Mouse (Mus musculus) midbrain, embryonic 11.5 days (tissue): Measurements from ENCODE around the gene Sema4c. TPM values are rescaled to one million over a fixed set of nuclear protein-coding genes. Genes with fewer than 3 reads are reported as not detected.
"Not testable (repeated sequence)": the region's sequence is repeated elsewhere in the genome, so short reads cannot be mapped to it uniquely, and the experiment has no call there.

ENCODE experiments used
- ATAC-seq: fragments of 200-750 bp; cut with Nextera tagmentation; 2 replicates; pipeline ENCODE4 v1.8.0; 2017; ENCODE audit warnings: moderate TSS enrichment, moderate library complexity; ENCODE audit not compliant: low FRiP score
- DNase-seq: peaks from one replicate; pipeline ENCODE4 v3.0.0; 2015; ENCODE audit warnings: low spot score; ENCODE audit errors: missing footprints
- H3K27ac ChIP-seq: fragments of 300-500 bp; sonication (generic); 2 replicates; pipeline ENCODE4 v1.5.1; 2014; ENCODE audit warnings: low read depth, low read length
- H3K27me3 ChIP-seq: fragments of 300-500 bp; sonication (generic); 2 replicates; pipeline ENCODE4 v1.6.1; 2014; ENCODE audit warnings: mild to moderate bottlenecking, low read length, moderate library complexity, mixed read lengths; ENCODE audit not compliant: control insufficient read depth, insufficient read depth
- H3K36me3 ChIP-seq: fragments of 300-500 bp; sonication (generic); 2 replicates; pipeline ENCODE4 v1.6.1; 2014; ENCODE audit warnings: mild to moderate bottlenecking, low read length, moderate library complexity, mixed read lengths; ENCODE audit not compliant: control insufficient read depth, insufficient read depth
- H3K4me1 ChIP-seq: fragments of 300-500 bp; sonication (generic); 2 replicates; pipeline ENCODE4 v1.6.1; 2014; ENCODE audit warnings: low read length; ENCODE audit not compliant: control insufficient read depth, insufficient read depth
- H3K4me2 ChIP-seq: fragments of 300-500 bp; sonication (generic); 2 replicates; pipeline ENCODE4 v1.6.1; 2014; ENCODE audit warnings: mild to moderate bottlenecking, moderate library complexity
- H3K4me3 ChIP-seq: fragments of 300-500 bp; sonication (generic); 2 replicates; pipeline ENCODE4 v1.5.1; 2014; ENCODE audit warnings: low read depth, low read length
- H3K9ac ChIP-seq: fragments of 300-500 bp; sonication (generic); 2 replicates; pipeline ENCODE4 v1.6.1; 2014; ENCODE audit warnings: low read length
- H3K9me3 ChIP-seq: fragments of 300-500 bp; sonication (generic); 2 replicates; pipeline ENCODE4 v1.6.1; 2016; ENCODE audit warnings: low read length; ENCODE audit not compliant: control insufficient read depth
- WGBS: fragments of 180-500 bp; shearing (Covaris S2); extraction: QIAGEN DNeasy Blood & Tissue Kit; methylation state at CpG from one replicate; pipeline ENCODE4 v1.1.7; 2014; 5-methylcytosine and 5-hydroxymethylcytosine counted together
- polyA plus RNA-seq: library from polyadenylated mRNA; unstranded; fragments of >200 nt; fragmentation: Nextera tagmentation; extraction: Ambion mirVana; gene quantifications from 2 replicates; pipeline ENCODE4 v1.2.1, GENCODE M21; 2014

Gene Sema4c
- polyA plus RNA-seq, 1 experiment from 2014 or later, result 3.1 TPM

GRCm38 (mm10) chr1:36545845-36546600 lies 12.1 kb downstream of the Sema4c start:
- no peak overlapping the region for H3K27ac ChIP-seq
- peak; percentile 88 for DNase-seq
- H3K4me3 ChIP-seq, result peak overlapping the region; percentile 64
- peaks cover 16% of the 10 kb centered on the region for H3K4me1 ChIP-seq
- peak overlapping the region; percentile 68 for H3K4me2 ChIP-seq
- H3K9ac ChIP-seq, result peak overlapping the region; percentile 80; the same call in 1 of the 2 replicates
- ATAC-seq, result no peak
- WGBS, result 69% methylated on average over 19 of the region's 19 CpGs
- H3K27me3 ChIP-seq, result no peaks in the 10 kb centered on the region
- H3K36me3 ChIP-seq, result peaks cover 18% of the 10 kb centered on the region
- no peaks in the 10 kb centered on the region for H3K9me3 ChIP-seq

DNA sequence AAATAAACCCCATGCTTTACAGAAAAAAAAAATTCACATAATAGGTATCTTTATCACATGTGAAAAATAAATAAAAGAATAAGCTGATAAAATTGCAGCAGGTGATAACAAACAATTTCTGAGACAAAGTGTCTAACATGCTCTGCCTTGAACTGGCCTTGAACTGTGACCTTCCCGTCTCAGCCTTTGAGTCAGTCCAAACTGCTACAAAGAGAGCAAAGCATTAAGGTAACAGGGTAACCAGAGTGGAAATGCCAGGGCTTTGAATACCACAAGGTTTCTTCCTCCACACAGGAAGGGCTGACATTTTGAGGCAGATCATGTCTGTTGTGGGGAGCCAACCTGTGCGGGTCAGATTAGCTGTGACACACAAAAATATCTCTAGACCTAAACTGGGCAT lies 12.8 kb downstream of the Sema4c start:
- H3K4me3 ChIP-seq, result no peak overlapping the region
- 82% methylated on average over 2 of the region's 2 CpGs for WGBS
- no peak overlapping the region for H3K4me2 ChIP-seq
- H3K27ac ChIP-seq, result no peak overlapping the region
- H3K9me3 ChIP-seq, result no peaks in the 10 kb centered on the region
- ATAC-seq, result no peak
- no peaks in the 10 kb centered on the region for H3K27me3 ChIP-seq
- peaks cover 17% of the 10 kb centered on the region for H3K36me3 ChIP-seq
- no peak for DNase-seq
- no peak overlapping the region for H3K9ac ChIP-seq
- peaks cover 16% of the 10 kb centered on the region for H3K4me1 ChIP-seq

DNA sequence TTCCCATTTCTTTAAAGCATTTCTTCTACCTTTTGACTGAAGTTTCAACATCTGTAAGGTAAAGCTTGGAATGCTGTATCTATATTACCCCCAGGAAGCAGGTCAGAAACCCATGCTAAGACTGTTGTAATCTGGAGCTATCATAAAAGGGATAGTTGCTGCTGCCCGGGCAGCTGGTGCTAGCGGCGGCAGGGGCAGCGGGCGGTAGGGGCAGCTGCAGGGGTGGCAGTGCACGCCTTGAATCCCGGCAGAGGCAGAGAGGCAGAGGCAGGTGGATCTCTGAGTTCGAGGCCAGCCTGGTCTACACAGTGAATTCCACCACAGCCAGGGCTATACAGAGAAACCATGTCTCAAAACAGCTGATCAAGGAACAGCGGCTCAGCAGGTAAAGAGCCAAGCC lies 15.2 kb downstream of the Sema4c start:
- peaks cover 5% of the 10 kb centered on the region; the same call in 1 of the 2 replicates for H3K36me3 ChIP-seq
- H3K4me3 ChIP-seq, result no peak overlapping the region

DNA sequence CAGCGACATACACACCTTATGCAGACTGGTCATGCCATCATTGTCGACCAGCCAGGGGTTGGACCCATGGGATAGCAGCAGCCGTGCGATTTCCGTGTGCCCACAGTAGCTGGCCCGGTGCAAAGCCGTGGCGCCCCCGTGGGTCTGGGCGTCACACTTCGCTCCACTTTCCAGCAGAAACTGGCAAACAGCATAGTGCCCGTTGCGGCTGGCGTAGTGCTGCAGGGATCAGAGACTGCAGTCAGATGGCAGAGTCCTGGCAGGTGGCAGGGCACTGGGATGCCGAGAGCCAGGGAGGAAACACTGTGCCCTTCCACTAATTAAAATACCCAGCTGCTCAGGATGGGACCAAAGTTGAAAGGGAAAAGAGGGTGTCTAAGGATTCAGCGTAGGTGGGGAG lies 16.3 kb downstream of the Sema4c start:
- 96% methylated on average over 16 of the region's 16 CpGs for WGBS
- H3K4me3 ChIP-seq, result no peak overlapping the region
- no peak overlapping the region for H3K27ac ChIP-seq
- peaks cover 5% of the 10 kb centered on the region; the same call in 1 of the 2 replicates for H3K36me3 ChIP-seq
- ATAC-seq (no peak), DNase-seq (no peak)
- H3K9me3 ChIP-seq, result no peaks in the 10 kb centered on the region
- peaks cover 6% of the 10 kb centered on the region for H3K4me1 ChIP-seq
- no peaks in the 10 kb centered on the region for H3K27me3 ChIP-seq
- no peak overlapping the region for H3K4me2 ChIP-seq
- H3K9ac ChIP-seq, result no peak overlapping the region

More for the DNA sequence above, 15.2 kb downstream of the Sema4c start:
- DNase-seq (no peak), ATAC-seq (no peak)
- no peaks in the 10 kb centered on the region for H3K9me3 ChIP-seq
- WGBS, result 91% methylated on average over 9 of the region's 9 CpGs
- peaks cover 11% of the 10 kb centered on the region for H3K4me1 ChIP-seq
- no peak overlapping the region for H3K27ac ChIP-seq
- no peak overlapping the region for H3K4me2 ChIP-seq
- no peaks in the 10 kb centered on the region for H3K27me3 ChIP-seq
- no peak overlapping the region for H3K9ac ChIP-seq

- Histone ChIP-seq H3K4me3 (no peak overlapping the region), H3K4me2 (no peak overlapping the region), H3K4me1 (no peaks in the 10 kb centered on the region), H3K27ac (no peak overlapping the region), H3K36me3 (peaks cover 5% of the 10 kb centered on the region; the same call in 1 of the 2 replicates), H3K27me3 (no peaks in the 10 kb centered on the region), H3K9me3 (no peaks in the 10 kb centered on the region), H3K9ac (no peak overlapping the region)
- no peak for ATAC-seq
- no peak for DNase-seq
- 95% methylated on average over 12 of the region's 12 CpGs for WGBS
These were observed 17.3 kb downstream of the Sema4c start for GRCm38 (mm10) chr1:36540807-36541206.

DNA sequence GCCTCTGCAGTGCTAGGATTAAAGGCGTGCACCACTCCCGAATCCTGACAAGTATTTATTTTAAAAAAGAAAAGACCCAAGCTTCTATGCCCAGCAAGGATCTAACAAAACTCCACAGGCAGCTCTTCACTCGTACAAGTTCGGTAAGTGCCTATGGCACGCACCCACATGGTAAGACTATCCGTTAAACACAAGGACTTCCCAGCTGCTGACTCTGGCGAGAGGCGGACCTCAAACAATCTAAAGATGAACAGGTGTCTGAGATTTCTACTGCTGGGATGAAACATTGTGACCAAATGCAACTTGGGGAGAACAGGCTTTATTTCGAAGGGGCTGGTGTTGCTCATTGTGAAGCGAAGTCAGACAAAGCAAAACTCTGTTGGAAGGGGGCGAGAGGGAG lies 18.0 kb downstream of the Sema4c start:
- no peak overlapping the region for H3K9ac ChIP-seq
- no peaks in the 10 kb centered on the region for H3K27me3 ChIP-seq
- H3K36me3 ChIP-seq, result peaks cover 5% of the 10 kb centered on the region; the same call in 1 of the 2 replicates
- H3K9me3 ChIP-seq, result no peaks in the 10 kb centered on the region
- ATAC-seq (no peak), DNase-seq (no peak)
- no peak overlapping the region for H3K4me2 ChIP-seq
- H3K4me1 ChIP-seq, result no peaks in the 10 kb centered on the region
- H3K4me3 ChIP-seq, result no peak overlapping the region
- no peak overlapping the region for H3K27ac ChIP-seq
- 93% methylated on average over 11 of the region's 11 CpGs for WGBS

- 67% methylated on average over 9 of the region's 9 CpGs for WGBS
- no peaks in the 10 kb centered on the region for H3K4me1 ChIP-seq
- DNase-seq (no peak), ATAC-seq (no peak)
- no peak within 1 kb of the TSS for H3K4me3 ChIP-seq
- no peak within 1 kb of the TSS for H3K4me2 ChIP-seq
- H3K9ac ChIP-seq, result no peak within 1 kb of the TSS
- no peak within 1 kb of the TSS for H3K27ac ChIP-seq
- H3K9me3 ChIP-seq, result no peaks in the 10 kb centered on the region
- H3K27me3 ChIP-seq, result no peaks in the 10 kb centered on the region
- peaks cover 5% of the 10 kb centered on the region; the same call in 1 of the 2 replicates for H3K36me3 ChIP-seq
These were observed 19.0 kb downstream of the Sema4c start, which contains the start of gene Gm42417 for GRCm38 (mm10) chr1:36539186-36539585. TSS of gene Gm42417 (minus strand) at chr1:36539429.

- Histone ChIP-seq H3K27me3 (no peaks in the 10 kb centered on the region), H3K4me1 (no peaks in the 10 kb centered on the region), H3K4me2 (no peak overlapping the region), H3K9me3 (no peaks in the 10 kb centered on the region), H3K4me3 (no peak overlapping the region), H3K36me3 (peaks cover 5% of the 10 kb centered on the region; the same call in 1 of the 2 replicates), H3K27ac (no peak overlapping the region), H3K9ac (no peak overlapping the region)
- no peak for ATAC-seq
- DNase-seq, result no peak
- WGBS, result 85% methylated on average over 4 of the region's 4 CpGs
These were observed 19.4 kb downstream of the Sema4c start for GRCm38 (mm10) chr1:36538727-36539126.

GRCm38 (mm10) chr1:36536783-36537182 lies 21.4 kb downstream of the Sema4c start, which contains the start of gene Ankrd23:
TSS of gene Ankrd23 (minus strand) at chr1:36536883.
- not testable (repeated sequence) for H3K27ac ChIP-seq, H3K4me2 ChIP-seq, H3K4me3 ChIP-seq, H3K27me3 ChIP-seq, H3K36me3 ChIP-seq, H3K9me3 ChIP-seq, H3K9ac ChIP-seq, H3K4me1 ChIP-seq, DNase-seq, ATAC-seq
- WGBS, result 96% methylated on average over 9 of the region's 9 CpGs
